Mouse (Mus musculus): ENCODE results near the gene Art1.

Art1 gene

GRCm38 (mm10) chr7:102109746-102110145 is 8.2 kb downstream of the Art1 start:
- DNase-seq: no peak

GRCm38 (mm10) chr7:102113151-102113729 is 11.7 kb downstream of the Art1 start:
- no peak for DNase-seq

- DNase-seq: no peak
These were observed 15.2 kb downstream of the Art1 start, which contains the start of gene Chrna10 for GRCm38 (mm10) chr7:102116579-102117331. Gene Chrna10, minus strand, starts transcription at chr7:102116828.

- no peak for DNase-seq
These were observed 15.8 kb downstream of the Art1 start for GRCm38 (mm10) chr7:102117382-102117781.

GRCm38 (mm10) chr7:102120326-102120725 is 18.8 kb downstream of the Art1 start:
- DNase-seq: no peak

- peak; percentile 31 for DNase-seq
These were observed 30.9 kb downstream of the Art1 start for GRCm38 (mm10) chr7:102132395-102132794.

GRCm38 (mm10) chr7:102137464-102137863 is 35.9 kb downstream of the Art1 start:
- peak; percentile 61 for DNase-seq

- DNase-seq: no peak
These were observed 36.4 kb downstream of the Art1 start for GRCm38 (mm10) chr7:102137898-102138297.

GRCm38 (mm10) chr7:102153691-102154090 is 52.1 kb downstream of the Art1 start:
- DNase-seq: no peak
